Mouse (Mus musculus): Measurements from ENCODE around the gene Gm4756. TPM values are rescaled to one million over a fixed set of nuclear protein-coding genes. Genes with fewer than 3 reads are reported as not detected.

Gene Gm4756
- polyA plus RNA-seq, 1 experiment, result not detected

DNA sequence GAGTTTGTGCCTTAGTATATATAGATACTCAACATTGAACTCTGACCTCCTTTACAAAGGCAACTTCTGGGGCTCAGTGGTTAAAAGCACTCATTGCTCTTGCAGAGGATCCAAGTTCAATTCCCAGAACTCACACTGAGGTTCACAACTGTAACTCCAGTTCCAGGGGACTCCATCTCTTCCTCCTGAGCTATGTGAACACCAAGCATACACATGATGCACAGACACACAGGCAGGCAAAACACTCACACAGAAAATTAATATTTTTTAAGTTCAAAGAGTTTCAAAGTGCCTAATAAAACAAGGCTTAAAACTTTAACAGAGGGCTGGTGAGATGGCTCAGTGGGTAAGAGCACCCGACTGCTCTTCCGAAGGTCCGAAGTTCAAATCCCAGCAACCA, 34.2 kb upstream of the Gm4756 start:
- Histone ChIP-seq H3K27ac (ENCODE audit: control insufficient read depth, insufficient read depth, low read length) (no peak overlapping the region), H3K4me3 (ENCODE audit: control insufficient read depth, insufficient read depth, low read length) (no peak overlapping the region), H3K4me1 (replicated peaks; ENCODE audit: control insufficient read depth, insufficient read depth, low read length) (no peaks in the 10 kb centered on the region), H3K36me3 (ENCODE audit: control insufficient read depth, insufficient read depth, low read length) (no peaks in the 10 kb centered on the region), H3K27me3 (ENCODE audit: control insufficient read depth, insufficient read depth, low read length) (no peaks in the 10 kb centered on the region)
- TF ChIP-seq CTCF (IDR thresholded peaks at IDR 0.05; ENCODE audit: borderline replicate concordance, control insufficient read depth, extremely low read depth, insufficient read depth, low read length, poor library complexity) (no peak), POLR2A (IDR thresholded peaks at IDR 0.05; ENCODE audit: control insufficient read depth, extremely low read depth, insufficient read depth, low read length, poor library complexity) (no peak)
- no peak for DNase-seq
- 96% methylated on average over 3 of the region's 3 CpGs for WGBS

DNA sequence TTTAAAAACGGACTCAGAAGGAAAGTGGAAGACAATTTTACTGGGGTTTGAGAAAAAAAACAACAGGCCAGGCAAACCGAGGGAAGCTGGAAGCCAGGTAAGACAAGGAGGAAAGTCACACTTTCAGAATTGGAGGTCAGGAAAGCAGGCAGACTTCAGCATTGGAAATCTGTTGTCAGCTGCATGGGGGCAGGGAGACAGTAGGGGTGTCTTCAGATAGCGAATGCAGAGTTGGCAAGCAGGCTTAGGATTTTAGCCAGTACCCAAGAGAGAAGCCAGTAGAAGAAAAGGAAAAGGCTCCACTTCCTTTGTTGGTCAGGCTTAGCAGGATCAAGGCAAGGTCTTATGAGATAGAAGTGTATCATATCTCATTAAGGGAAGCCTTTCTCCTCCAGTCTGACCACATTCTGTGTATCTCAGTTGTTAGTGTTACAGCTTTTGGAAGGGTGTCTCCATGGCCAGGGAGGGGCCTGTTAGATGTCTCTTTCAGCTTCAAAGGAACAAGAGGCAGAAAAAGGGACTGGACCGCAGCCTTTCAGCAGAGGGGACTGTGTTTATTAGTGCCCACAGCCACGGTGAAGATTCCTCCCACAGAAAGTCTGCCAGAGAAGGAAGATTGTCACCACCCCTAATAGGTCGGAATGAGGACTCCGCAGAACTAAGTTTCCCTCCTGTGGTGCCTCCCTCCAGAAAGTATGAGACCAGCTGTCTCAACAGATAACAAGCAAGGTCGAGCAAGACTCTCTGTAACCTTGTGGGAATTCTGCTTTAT, 33.2 kb upstream of the Gm4756 start:
- Histone ChIP-seq H3K27ac (ENCODE audit: control insufficient read depth, insufficient read depth, low read length) (no peak overlapping the region), H3K4me3 (ENCODE audit: control insufficient read depth, insufficient read depth, low read length) (no peak overlapping the region), H3K4me1 (replicated peaks; ENCODE audit: control insufficient read depth, insufficient read depth, low read length) (no peaks in the 10 kb centered on the region), H3K36me3 (ENCODE audit: control insufficient read depth, insufficient read depth, low read length) (no peaks in the 10 kb centered on the region), H3K27me3 (ENCODE audit: control insufficient read depth, insufficient read depth, low read length) (no peaks in the 10 kb centered on the region)
- DNase-seq, result no peak
- TF ChIP-seq POLR2A (IDR thresholded peaks at IDR 0.05; ENCODE audit: control insufficient read depth, extremely low read depth, insufficient read depth, low read length, poor library complexity) (no peak), CTCF (IDR thresholded peaks at IDR 0.05; ENCODE audit: borderline replicate concordance, control insufficient read depth, extremely low read depth, insufficient read depth, low read length, poor library complexity) (no peak)
- 84% methylated on average over 8 of the region's 8 CpGs for WGBS

DNA sequence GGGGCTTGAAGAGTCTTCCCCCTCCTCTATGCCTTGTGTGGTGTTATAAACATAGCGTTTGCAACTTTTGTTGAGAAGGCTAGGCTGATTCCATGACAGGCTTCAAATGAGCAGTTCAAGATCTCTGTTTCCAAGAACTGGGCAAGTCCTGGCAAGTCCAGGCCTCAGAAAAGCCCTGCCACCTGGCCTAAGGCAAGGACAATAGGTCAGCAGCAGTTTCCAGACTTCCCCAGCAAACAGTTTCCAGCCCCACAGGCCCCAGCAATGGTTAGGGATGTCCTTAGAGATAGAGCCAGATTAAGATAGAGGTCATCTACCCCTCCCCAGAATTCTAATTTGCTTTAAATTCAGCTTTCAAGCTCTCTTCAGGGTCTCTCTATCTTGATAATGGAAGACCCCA, 32.5 kb upstream of the Gm4756 start:
- Histone ChIP-seq H3K4me1 (replicated peaks; ENCODE audit: control insufficient read depth, insufficient read depth, low read length) (no peaks in the 10 kb centered on the region), H3K27me3 (ENCODE audit: control insufficient read depth, insufficient read depth, low read length) (no peaks in the 10 kb centered on the region), H3K36me3 (ENCODE audit: control insufficient read depth, insufficient read depth, low read length) (no peaks in the 10 kb centered on the region), H3K27ac (ENCODE audit: control insufficient read depth, insufficient read depth, low read length) (no peak overlapping the region), H3K4me3 (ENCODE audit: control insufficient read depth, insufficient read depth, low read length) (no peak overlapping the region)
- DNase-seq, result no peak
- WGBS, result 93% methylated on average over 1 of the region's 1 CpGs
- no peak for TF ChIP-seq CTCF (IDR thresholded peaks at IDR 0.05; ENCODE audit: borderline replicate concordance, control insufficient read depth, extremely low read depth, insufficient read depth, low read length, poor library complexity)
- no peak for TF ChIP-seq POLR2A (IDR thresholded peaks at IDR 0.05; ENCODE audit: control insufficient read depth, extremely low read depth, insufficient read depth, low read length, poor library complexity)

DNA sequence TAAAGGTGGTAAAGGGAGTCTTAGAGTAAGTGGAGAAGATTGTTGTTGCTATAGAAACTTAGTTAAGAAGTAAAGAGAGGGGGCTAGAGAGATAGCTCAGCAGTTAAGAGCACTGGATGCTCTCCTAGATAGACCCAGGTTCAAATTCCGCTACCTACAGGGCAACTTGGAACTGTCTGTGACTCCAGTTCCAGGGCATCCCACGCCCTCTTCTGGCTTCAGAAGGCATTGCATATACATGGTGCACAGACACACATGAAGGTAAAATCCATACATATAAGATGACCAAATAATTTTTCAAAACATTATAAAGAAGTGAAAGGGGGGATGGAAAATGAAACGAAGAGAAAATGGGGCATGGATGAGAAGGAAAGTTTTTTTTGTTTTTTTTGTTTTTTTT, 30.2 kb upstream of the Gm4756 start:
- H3K4me3 ChIP-seq (ENCODE audit: control insufficient read depth, insufficient read depth, low read length), result no peak overlapping the region
- no peak for DNase-seq
- TF ChIP-seq CTCF (IDR thresholded peaks at IDR 0.05; ENCODE audit: borderline replicate concordance, control insufficient read depth, extremely low read depth, insufficient read depth, low read length, poor library complexity) (no peak), POLR2A (IDR thresholded peaks at IDR 0.05; ENCODE audit: control insufficient read depth, extremely low read depth, insufficient read depth, low read length, poor library complexity) (no peak)
- no peaks in the 10 kb centered on the region for H3K36me3 ChIP-seq (ENCODE audit: control insufficient read depth, insufficient read depth, low read length)
- H3K27me3 ChIP-seq (ENCODE audit: control insufficient read depth, insufficient read depth, low read length), result no peaks in the 10 kb centered on the region
- no peak overlapping the region for H3K27ac ChIP-seq (ENCODE audit: control insufficient read depth, insufficient read depth, low read length)
- WGBS, result 80% methylated on average over 3 of the region's 3 CpGs
- no peaks in the 10 kb centered on the region for H3K4me1 ChIP-seq (replicated peaks; ENCODE audit: control insufficient read depth, insufficient read depth, low read length)

DNA sequence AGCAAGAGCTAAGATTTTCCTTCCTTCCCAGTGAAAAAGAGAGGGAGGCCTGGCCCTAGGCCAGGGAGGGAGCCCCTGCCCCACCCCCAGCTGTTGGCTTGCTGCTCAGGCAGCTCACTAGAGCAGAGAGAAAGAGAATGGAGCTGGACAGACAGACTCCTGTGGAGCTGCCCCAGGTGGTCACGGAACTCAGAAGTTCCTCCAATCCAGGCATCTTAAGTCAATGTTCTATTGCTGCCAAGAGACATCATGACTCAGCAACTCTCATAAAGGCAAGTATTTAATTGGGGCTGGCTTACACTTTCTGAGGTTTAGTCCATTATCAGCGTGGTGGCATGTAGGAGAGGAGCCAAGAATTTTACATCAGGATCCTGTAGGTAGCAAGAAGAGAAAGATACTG, 25.4 kb upstream of the Gm4756 start:
- no peak for DNase-seq
- no peak for TF ChIP-seq CTCF (IDR thresholded peaks at IDR 0.05; ENCODE audit: borderline replicate concordance, control insufficient read depth, extremely low read depth, insufficient read depth, low read length, poor library complexity)
- no peak for TF ChIP-seq POLR2A (IDR thresholded peaks at IDR 0.05; ENCODE audit: control insufficient read depth, extremely low read depth, insufficient read depth, low read length, poor library complexity)
- 9% methylated on average over 2 of the region's 2 CpGs for WGBS
- no peak overlapping the region for H3K27ac ChIP-seq (ENCODE audit: control insufficient read depth, insufficient read depth, low read length)
- no peaks in the 10 kb centered on the region for H3K4me1 ChIP-seq (replicated peaks; ENCODE audit: control insufficient read depth, insufficient read depth, low read length)
- H3K4me3 ChIP-seq (ENCODE audit: control insufficient read depth, insufficient read depth, low read length), result no peak overlapping the region
- H3K36me3 ChIP-seq (ENCODE audit: control insufficient read depth, insufficient read depth, low read length), result no peaks in the 10 kb centered on the region
- no peaks in the 10 kb centered on the region for H3K27me3 ChIP-seq (ENCODE audit: control insufficient read depth, insufficient read depth, low read length)

DNA sequence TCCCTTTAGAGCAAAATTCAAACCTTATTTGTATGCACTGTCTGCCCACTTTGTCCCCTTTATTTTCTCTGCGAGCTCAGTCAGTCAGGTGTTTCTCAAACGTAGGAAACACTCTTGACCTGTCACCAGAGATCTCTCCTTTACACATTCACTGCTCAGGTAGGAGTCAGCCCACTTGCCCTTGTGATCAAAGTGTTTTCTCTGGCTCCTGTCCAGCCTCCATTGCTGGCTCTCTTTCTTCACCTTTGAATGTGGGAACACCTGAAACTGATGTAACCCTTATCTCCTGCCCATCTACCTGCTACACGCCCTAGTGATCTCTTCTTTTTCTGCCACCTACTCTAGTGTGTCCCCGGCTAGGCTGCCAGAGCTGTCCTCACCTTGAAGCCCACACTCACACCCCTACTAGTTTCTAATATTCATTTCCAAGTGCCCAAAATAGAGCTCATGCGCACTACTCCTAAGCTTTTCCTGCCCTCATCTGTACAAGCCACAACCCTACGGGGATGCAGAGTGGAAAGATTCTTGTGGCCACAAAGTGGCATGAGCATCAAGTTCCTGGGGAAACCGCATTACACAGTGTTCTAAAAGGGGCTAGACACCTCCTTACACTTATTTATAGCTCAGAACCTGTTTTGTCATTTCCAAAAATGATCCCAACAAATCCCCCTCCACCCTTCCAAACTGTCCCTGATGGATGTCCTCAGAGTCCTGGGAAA, 24.8 kb upstream of the Gm4756 start:
- 14% methylated on average over 7 of the region's 7 CpGs for WGBS
- Histone ChIP-seq H3K36me3 (ENCODE audit: control insufficient read depth, insufficient read depth, low read length) (no peaks in the 10 kb centered on the region), H3K27ac (ENCODE audit: control insufficient read depth, insufficient read depth, low read length) (no peak overlapping the region), H3K27me3 (ENCODE audit: control insufficient read depth, insufficient read depth, low read length) (no peaks in the 10 kb centered on the region), H3K4me3 (ENCODE audit: control insufficient read depth, insufficient read depth, low read length) (no peak overlapping the region), H3K4me1 (replicated peaks; ENCODE audit: control insufficient read depth, insufficient read depth, low read length) (no peaks in the 10 kb centered on the region)
- TF ChIP-seq CTCF (IDR thresholded peaks at IDR 0.05; ENCODE audit: borderline replicate concordance, control insufficient read depth, extremely low read depth, insufficient read depth, low read length, poor library complexity) (no peak), POLR2A (IDR thresholded peaks at IDR 0.05; ENCODE audit: control insufficient read depth, extremely low read depth, insufficient read depth, low read length, poor library complexity) (no peak)
- no peak for DNase-seq
